Mouse (Mus musculus) heart, postnatal 25 days (tissue): ENCODE data around the gene Cadm3. TPM values are rescaled to one million over a fixed set of nuclear protein-coding genes. Genes with fewer than 3 reads are reported as not detected.

Experiments used
- DNase-seq: peaks from one replicate; pipeline ENCODE4 v3.0.0; 2022; ENCODE audit warnings: low spot score
- intact Hi-C: fragments of 180-260 bp; cut with DNase I; formaldehyde crosslinking; loops from one replicate; pipeline ENCODE4 v1.15.1; 2025
- total RNA-seq, 2 experiments: library from RNA; stranded (reverse); gene quantifications; 2 replicates each; pipeline ENCODE4 v1.2.3; 2021

The Cadm3 gene
- total RNA-seq, 2 experiments from 2014 or later = 2.2 to 3.1 TPM

DNA sequence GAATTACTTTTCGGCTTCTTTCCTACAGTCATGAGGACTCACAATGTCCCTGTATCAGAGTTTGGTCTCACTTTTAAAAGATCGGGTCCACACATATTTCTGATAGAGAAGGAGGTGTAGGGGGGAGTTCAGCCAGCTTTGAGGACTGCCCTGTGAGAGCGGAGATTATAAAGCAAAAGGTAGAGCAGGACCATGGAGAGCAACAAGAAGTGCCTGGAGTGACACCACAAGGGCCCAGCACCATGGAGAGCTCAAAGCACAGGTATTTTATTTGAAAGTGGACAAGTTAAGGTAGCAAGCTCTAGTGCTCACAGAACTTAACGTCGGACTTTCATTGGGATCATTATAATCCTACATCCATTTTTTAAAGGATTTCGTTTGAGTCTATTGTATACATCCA, 5.8 kb downstream of the Cadm3 start:
- intact Hi-C loops = loop anchor here (2.0 kb wide), 1 partner anchor 21 kb away; no protein-coding TSS in a partner anchor
- DNase-seq = no peak

- no peak for DNase-seq
- intact Hi-C loops = loop anchor here (2.0 kb wide), 1 partner anchor 19 kb away; no protein-coding TSS in a partner anchor
Observed at GRCm38 (mm10) chr1:173359590-173360290, 7.8 kb downstream of the Cadm3 start.

GRCm38 (mm10) chr1:173357799-173358198, 9.7 kb downstream of the Cadm3 start:
- intact Hi-C loops = no loop called here
- no peak for DNase-seq

DNA sequence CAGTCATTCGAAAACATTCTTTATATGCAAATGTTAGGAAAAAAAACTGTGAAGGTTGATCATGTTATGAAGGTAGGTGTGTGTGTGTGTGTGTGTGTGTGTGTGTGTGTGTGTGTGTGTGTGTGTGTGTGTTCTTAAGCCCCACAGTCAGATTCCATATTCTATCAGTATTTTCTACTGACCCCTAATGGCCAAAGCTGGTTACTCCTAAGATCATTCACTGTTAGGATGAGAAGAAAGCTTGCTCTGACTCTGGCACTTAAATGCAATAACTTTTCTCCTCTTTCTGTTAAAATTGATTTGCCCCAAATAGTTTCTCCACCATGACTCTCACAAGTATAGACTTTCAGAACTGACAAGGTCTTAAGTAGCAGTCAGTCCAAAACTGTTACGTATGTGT, 10.8 kb downstream of the Cadm3 start:
- intact Hi-C loops = no loop called here
- DNase-seq = no peak

DNA sequence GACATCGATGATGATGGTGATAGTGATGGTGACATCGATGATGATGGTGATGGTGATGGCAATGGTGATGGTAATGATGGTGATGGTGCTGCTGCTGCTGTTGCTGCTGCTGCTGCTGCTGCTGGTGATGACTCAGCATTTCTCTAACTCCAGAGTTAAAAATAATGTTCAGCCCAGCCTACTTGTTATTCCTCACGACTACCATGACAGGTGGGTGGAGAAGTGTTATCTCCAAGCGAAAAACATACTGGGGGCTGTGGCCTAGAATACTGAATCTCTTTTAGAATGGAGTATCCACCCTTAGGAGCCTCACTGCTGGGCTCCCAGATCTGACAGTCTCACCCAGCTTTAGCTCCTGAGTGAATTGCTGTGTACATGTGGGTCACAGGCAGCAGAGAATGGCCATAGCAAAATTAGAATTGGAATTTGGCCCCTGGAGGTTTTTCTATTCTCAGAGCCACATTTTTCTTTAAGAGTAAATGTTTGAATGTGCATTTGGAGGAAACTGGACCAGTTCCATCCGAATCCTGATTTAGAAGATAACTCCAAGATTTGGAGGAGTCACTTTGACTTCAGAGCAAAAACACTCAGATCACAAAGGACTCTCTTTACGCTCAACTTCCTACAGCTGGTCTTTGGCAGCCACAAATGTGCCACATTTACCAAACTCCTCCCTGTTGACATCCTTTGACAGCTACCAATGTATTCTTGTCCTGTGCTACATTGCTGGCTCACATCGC, 12.2 kb downstream of the Cadm3 start:
- intact Hi-C loops = no loop called here
- DNase-seq = no peak

GRCm38 (mm10) chr1:173350372-173350957, 17.0 kb downstream of the Cadm3 start, which contains the start of gene Aim2:
TSS of gene Aim2 (plus strand) at chr1:173350879.
- intact Hi-C loops = no loop called here
- no peak for DNase-seq

DNA sequence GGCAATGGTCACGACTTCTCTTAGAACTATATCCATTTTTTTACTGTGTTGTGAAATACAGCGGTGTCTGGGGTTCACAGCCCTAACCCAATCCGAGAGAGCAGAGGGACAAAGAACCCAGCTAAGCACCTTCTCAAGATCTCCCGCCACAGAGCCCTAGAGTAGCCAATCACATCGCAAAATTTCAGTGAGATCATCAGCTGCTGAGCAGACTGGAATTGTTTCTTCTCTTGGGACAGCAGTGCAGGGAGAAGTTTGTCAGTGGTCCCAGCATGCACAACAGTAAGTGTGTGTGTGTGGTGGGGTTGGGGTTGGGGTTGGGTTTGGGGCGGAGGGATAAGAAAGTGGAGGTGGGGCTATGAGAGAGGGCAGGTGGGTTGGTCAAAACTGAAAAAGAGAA, 17.5 kb downstream of the Cadm3 start:
- intact Hi-C loops = no loop called here
- DNase-seq = no peak

DNA sequence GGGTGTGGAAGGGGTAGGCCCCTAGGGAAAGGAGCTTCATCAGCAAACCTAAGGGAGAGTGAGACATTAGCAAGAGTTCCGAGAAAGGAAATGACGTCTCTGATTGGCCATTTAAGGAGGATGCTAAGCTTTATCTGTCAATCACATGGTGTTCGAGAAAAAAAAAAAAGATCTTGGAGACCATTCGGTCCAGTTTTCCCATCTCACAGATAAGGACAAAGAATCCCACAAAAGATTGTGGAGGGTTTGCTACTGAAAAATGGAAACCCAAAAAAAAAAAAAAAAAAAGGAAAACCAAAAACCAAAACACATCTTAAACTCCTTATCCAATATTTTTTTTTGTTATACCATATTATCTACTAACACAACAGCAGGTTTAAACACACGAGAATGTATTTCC, 18.3 kb downstream of the Cadm3 start:
- intact Hi-C loops = no loop called here

GRCm38 (mm10) chr1:173348527-173348926, 19.0 kb downstream of the Cadm3 start:
- no peak for DNase-seq
- intact Hi-C loops = no loop called here

More for the DNA sequence above, 18.3 kb downstream of the Cadm3 start:
- DNase-seq = no peak

DNA sequence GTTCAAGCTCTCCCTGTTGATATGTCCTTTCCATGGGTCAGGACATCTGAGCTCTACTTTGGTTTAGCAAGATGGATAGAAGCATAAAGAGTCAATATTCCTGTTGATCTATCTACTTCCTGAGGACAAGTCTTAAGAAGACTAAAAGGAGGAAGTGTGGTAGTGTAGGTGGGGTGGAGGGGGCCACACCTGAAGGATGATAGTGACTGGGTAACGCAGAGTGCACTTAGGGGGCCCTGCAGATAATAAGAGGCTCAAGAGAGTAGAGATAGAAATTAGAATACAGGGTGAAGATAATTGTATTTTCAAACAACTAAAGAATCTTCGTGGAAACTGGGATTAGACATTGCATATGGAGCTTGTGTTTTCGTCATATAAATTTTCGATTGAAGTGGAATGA, 22.4 kb downstream of the Cadm3 start:
- intact Hi-C loops = no loop called here

GRCm38 (mm10) chr1:173343934-173344333, 23.6 kb downstream of the Cadm3 start:
- intact Hi-C loops = no loop called here

More for the DNA sequence above, 22.4 kb downstream of the Cadm3 start:
- DNase-seq = no peak

GRCm38 (mm10) chr1:173342425-173342824, 25.1 kb downstream of the Cadm3 start:
- intact Hi-C loops = no loop called here
- no peak for DNase-seq

More at GRCm38 (mm10) chr1:173343934-173344333, 23.6 kb downstream of the Cadm3 start:
- no peak for DNase-seq

DNA sequence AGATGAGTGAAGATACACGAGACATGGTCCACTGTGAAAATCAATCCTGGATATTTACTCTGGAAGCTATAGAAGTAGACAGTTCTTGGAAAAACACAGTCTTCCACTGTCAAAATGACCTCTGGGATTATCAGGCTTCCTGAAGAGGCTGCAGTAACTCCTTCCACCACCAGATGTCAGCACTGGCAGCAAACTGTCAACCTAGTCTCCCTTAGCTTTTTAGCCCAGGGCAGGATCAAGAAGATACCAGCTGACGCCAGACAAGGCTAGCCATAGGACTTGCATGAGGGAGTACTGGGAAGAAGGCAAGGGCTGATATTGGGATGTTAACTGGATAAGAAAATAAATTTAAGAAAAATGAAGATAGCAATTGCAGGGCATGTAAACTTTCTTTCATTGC, 28.0 kb downstream of the Cadm3 start:
- no peak for DNase-seq
- intact Hi-C loops = loop anchor here (2.0 to 5.0 kb wide), 2 partner anchors 38 to 59 kb away; no protein-coding TSS in a partner anchor

DNA sequence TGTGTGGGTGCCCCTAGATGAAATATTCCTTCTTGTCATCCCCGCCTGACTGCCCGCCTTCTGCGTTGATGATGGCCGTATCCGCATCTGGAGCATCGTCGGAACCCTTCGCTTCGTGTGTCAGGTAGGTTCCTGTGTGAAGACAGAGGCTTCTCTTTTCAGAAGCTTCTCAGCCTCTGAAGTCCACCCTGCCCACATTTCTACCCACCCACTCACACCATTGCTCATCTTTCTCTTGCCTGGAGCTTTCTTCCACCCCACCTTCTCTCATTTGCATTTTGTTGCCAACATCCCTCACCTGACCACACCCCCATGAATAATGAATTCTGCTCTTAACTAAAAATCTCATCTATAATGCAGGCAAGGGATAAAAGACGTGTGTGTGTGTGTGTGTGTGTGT, 30.5 kb downstream of the Cadm3 start:
- intact Hi-C loops = loop anchor here (5.0 kb wide), 1 partner anchor 40 kb away; no protein-coding TSS in a partner anchor
- no peak for DNase-seq

GRCm38 (mm10) chr1:173335903-173336302, 31.6 kb downstream of the Cadm3 start:
- intact Hi-C loops = loop anchor here (5.0 kb wide), 1 partner anchor 41 kb away; no protein-coding TSS in a partner anchor
- DNase-seq = no peak

- intact Hi-C loops = no loop called here
- DNase-seq = no peak
Observed at GRCm38 (mm10) chr1:173333312-173334253, 33.9 kb downstream of the Cadm3 start, which contains the start of gene Ackr1. TSS of gene Ackr1 (minus strand) at chr1:173333750.

DNA sequence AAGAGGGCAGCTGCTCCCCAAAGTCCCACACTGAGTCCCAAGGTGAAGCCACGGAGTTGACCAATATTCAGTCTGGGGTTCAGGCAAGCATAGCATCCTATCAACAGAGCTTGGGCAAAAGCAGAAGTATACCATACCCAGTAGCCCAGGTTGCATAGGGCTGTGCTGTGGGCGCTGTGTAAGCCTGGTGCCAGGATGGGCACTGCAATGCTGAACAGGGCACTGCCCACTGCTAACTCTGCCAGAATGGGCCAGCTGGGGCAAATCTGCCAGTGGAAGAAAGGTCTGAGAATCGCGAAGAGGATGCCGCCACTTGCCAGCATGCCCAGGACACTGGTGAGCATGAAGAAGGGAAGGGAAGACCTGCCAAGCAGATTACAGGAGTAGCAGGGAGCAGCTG, 35.1 kb downstream of the Cadm3 start:
- intact Hi-C loops = no loop called here

GRCm38 (mm10) chr1:173329743-173330142, 37.8 kb downstream of the Cadm3 start:
- no peak for DNase-seq

More for the DNA sequence above, 35.1 kb downstream of the Cadm3 start:
- no peak for DNase-seq

DNA sequence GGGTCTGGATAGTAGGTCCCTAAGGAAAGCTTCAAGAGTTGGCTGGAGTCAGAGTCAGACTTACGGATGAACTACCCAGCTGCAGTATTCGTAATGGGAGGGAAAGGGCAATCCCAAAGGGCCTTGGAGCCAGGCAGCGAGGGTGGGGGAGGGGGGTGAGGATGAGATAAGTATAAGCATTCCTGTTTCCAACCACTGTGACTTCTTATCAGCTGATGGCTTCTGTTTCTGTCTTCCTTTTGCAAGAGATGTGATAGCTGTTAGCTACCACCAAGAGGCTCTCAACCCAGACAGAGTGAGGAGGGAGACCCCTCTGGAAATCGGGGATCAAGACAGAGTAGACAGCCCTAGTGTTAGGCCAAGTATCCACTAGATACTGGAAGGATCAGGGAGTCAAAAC, 38.3 kb downstream of the Cadm3 start:
- DNase-seq = no peak
- intact Hi-C loops = no loop called here

More at GRCm38 (mm10) chr1:173329743-173330142, 37.8 kb downstream of the Cadm3 start:
- intact Hi-C loops = no loop called here
